Mouse (Mus musculus) G1E (cell line): Measurements from ENCODE around the gene 1810037I17Rik. TPM values are rescaled to one million over a fixed set of nuclear protein-coding genes. Genes with fewer than 3 reads are reported as not detected.

ENCODE experiments used
- ATAC-seq: 2 replicates; pipeline ENCODE4 v1.8.0; 2016; ENCODE audit warnings: mild to moderate bottlenecking; ENCODE audit not compliant: insufficient number of reproducible peaks, poor library complexity, low FRiP score, severe bottlenecking; ENCODE audit errors: extremely low read depth
- DNase-seq: peaks from one replicate; pipeline ENCODE4 v3.0.0; 2012; ENCODE audit warnings: low spot score
- H3K27me3 ChIP-seq: 2 replicates; pipeline ENCODE4 v1.6.1; 2012; ENCODE audit warnings: mild to moderate bottlenecking, low read length, inconsistent platforms; ENCODE audit not compliant: insufficient read depth
- H3K36me3 ChIP-seq: replicated peaks from 2 replicates; pipeline ENCODE3; 2012; ENCODE audit warnings: mild to moderate bottlenecking, inconsistent platforms
- H3K4me1 ChIP-seq: 2 replicates; pipeline ENCODE4 v1.6.1; 2012; ENCODE audit warnings: low read depth, low read length, inconsistent platforms, mixed read lengths; ENCODE audit not compliant: insufficient read depth
- H3K4me3 ChIP-seq: 2 replicates; pipeline ENCODE4 v1.5.1; 2012; ENCODE audit warnings: low read depth, mild to moderate bottlenecking, inconsistent platforms, low read length, moderate library complexity, mixed read lengths
- H3K9me3 ChIP-seq: replicated peaks from 2 replicates; pipeline ENCODE4 v1.6.1; 2012; ENCODE audit warnings: inconsistent platforms
- CTCF ChIP-seq: IDR thresholded peaks from 2 replicates; pipeline ENCODE4 v1.5.1; 2012; ENCODE audit warnings: low read depth, low read length, inconsistent platforms, mixed read lengths
- GATA1 ChIP-seq: IDR thresholded peaks from 2 replicates; pipeline ENCODE4 v1.6.1; 2012; ENCODE audit warnings: borderline replicate concordance, low read length, inconsistent platforms, mixed read lengths
- GATA2 ChIP-seq: IDR thresholded peaks from 2 replicates; pipeline ENCODE4 v1.6.1; 2012; ENCODE audit warnings: low read depth, low read length, inconsistent platforms, borderline replicate concordance
- POLR2AphosphoS5 ChIP-seq: IDR thresholded peaks from 2 replicates; pipeline ENCODE4 v1.6.1; 2012; ENCODE audit warnings: low read depth, low read length, inconsistent platforms; ENCODE audit not compliant: insufficient replicate concordance
- TAL1 ChIP-seq: conservative IDR thresholded peaks from 2 replicates; pipeline ENCODE4 v1.6.1; 2012; ENCODE audit warnings: low read depth, low read length, inconsistent platforms, mixed read lengths
- polyA plus RNA-seq: library from polyadenylated mRNA; stranded (reverse); fragments of >175 nt; gene quantifications from 2 replicates; pipeline ENCODE4 v1.2.3, GENCODE M21; 2012
- total RNA-seq, 2 experiments: library from RNA; stranded (forward) in 1 of 2; stranded (reverse) in 1 of 2; fragments of 200-1000 nt in 1 of 2; fragments of >200 nt in 1 of 2; fragmentation: Nextera tagmentation in 1 of 2; gene quantifications; 2 replicates each; pipeline ENCODE4 v1.2.3; 2014 to 2017

Gene 1810037I17Rik
- total and polyA plus RNA-seq, 3 experiments = 52.0 to 120 (median 93.4) TPM

DNA sequence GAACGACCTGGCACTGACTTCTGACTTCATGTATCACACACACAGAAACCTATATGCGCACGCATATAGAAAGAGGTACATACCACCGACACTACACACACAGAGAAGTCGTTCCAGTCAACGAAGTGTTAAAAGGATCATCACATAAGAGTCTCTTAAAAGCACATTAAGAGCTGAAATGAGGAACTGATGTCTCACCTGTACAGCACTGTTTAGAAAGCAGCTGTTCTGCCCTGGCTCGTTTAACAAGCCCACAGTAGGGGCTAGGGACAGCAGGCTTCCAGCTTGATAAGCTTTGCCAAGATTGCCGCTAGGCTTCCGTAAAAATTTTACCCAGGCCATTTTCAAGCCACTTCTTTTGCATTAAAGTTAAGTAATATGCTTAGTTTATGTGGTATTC is 44.4 kb downstream of the 1810037I17Rik start:
- peaks cover 20% of the 10 kb centered on the region for H3K36me3 ChIP-seq
- no peaks in the 10 kb centered on the region for H3K27me3 ChIP-seq
- DNase-seq = no peak
- no peaks in the 10 kb centered on the region for H3K9me3 ChIP-seq
- no peaks in the 10 kb centered on the region for H3K4me1 ChIP-seq
- no peak overlapping the region for H3K4me3 ChIP-seq
- ATAC-seq = no peak
- TF ChIP-seq POLR2AphosphoS5 (no peak), GATA2 (no peak), CTCF (no peak), GATA1 (no peak), TAL1 (no peak)

DNA sequence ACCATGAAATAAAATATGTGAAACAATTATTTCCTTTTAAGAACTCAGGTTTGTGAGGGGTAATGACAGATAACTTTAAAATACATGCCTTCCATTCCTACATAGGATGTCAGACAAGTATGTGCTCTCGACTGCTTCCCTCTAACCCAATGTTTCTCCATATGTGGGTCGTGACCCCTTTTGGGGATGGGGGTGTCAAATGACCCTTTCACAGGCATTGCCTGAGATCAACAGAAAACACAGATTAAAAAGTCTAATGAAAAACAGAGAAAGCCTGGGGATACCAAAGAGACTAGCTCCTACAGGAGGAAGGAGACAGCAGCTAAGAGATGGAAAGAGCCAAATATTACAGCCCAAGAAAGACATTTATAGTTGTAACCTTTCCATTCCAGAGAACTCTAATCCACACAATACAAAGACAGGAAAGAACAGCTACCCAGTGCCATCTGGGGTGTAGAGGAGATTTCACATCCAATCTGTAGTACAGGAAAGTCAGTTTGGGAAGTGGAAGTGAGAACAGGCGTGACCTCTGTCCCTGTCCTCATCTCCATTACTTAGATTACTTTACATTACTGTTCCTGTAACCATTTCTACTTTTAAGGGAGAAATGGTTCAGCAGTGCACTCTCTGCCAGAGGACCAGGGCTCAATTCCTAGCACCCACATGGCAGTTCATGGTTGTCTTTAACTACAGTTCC is 48.3 kb downstream of the 1810037I17Rik start:
- H3K9me3 ChIP-seq = no peaks in the 10 kb centered on the region
- DNase-seq (no peak), ATAC-seq (no peak)
- peaks cover 18% of the 10 kb centered on the region for H3K36me3 ChIP-seq
- peaks cover 5% of the 10 kb centered on the region for H3K4me1 ChIP-seq
- TF ChIP-seq GATA1 (no peak), GATA2 (no peak), TAL1 (no peak), POLR2AphosphoS5 (no peak), CTCF (no peak)
- no peaks in the 10 kb centered on the region for H3K27me3 ChIP-seq
- H3K4me3 ChIP-seq = no peak overlapping the region

DNA sequence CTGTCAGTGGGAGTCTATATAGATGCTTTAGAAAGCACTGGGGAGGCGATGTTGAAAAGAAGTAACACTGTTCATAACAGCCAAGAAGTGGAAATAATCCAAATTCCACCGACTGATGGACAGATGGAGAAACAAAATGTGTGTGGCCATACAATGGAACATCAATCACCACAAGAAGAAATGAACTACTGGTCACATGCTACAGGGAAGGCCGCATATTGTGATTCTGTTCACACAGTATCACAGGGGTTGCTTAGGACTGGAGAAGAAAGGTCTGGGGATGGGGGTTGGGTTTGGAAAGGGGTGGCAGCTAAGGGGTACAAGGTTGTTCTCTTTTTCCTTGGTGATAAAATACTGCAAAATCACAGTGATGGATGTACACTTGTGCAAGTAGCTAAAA is 50.8 kb downstream of the 1810037I17Rik start:
- Histone ChIP-seq H3K4me3 (no peak overlapping the region), H3K36me3 (peaks cover 25% of the 10 kb centered on the region), H3K4me1 (peaks cover 5% of the 10 kb centered on the region), H3K9me3 (no peaks in the 10 kb centered on the region), H3K27me3 (no peaks in the 10 kb centered on the region)
- no peak for TF ChIP-seq GATA1
- no peak for TF ChIP-seq CTCF
- TF ChIP-seq TAL1 = no peak
- TF ChIP-seq GATA2 = no peak
- TF ChIP-seq POLR2AphosphoS5 = no peak
- ATAC-seq = no peak
- DNase-seq = no peak

DNA sequence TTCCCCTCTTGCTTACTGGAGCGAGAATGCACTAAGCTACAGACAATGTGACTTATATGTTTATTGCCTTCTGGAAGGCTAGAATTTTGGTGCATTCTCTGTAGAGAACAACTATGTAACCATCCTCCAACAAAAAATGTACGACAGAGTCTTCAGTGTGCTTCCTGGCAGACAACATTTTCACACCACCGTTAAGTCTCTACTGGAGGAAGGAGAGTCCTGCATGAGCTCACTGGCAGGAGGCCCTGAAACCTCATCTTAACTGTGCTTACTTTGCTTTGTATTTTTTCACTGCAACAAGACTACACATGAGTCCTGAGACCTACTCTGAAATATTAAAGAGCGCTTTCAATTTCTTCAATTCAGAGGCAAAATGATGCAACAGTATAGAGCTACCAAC is 51.4 kb downstream of the 1810037I17Rik start:
- H3K4me3 ChIP-seq = no peak overlapping the region
- TF ChIP-seq GATA2 (no peak), CTCF (no peak), GATA1 (no peak), POLR2AphosphoS5 (no peak), TAL1 (no peak)
- H3K4me1 ChIP-seq = peaks cover 5% of the 10 kb centered on the region
- DNase-seq = no peak
- H3K9me3 ChIP-seq = no peaks in the 10 kb centered on the region
- ATAC-seq = no peak
- peaks cover 26% of the 10 kb centered on the region for H3K36me3 ChIP-seq
- no peaks in the 10 kb centered on the region for H3K27me3 ChIP-seq

Other genes starting within 250 kb of the 1810037I17Rik start
- not detected in 2 replicates for gene Pde5a, start 195.3 kb upstream of the 1810037I17Rik start, total RNA-seq (2014; fragmentation: Nextera tagmentation)
- gene Pde5a, start 195.3 kb upstream of the 1810037I17Rik start, total RNA-seq (2017) = 0.06 and 0.22 TPM in 2 replicates
- not detected in 2 replicates for gene Pde5a, start 195.3 kb upstream of the 1810037I17Rik start, polyA plus RNA-seq
- gene Fabp2, start 29.1 kb upstream of the 1810037I17Rik start, total RNA-seq (2014; fragmentation: Nextera tagmentation) = not detected in 2 replicates
- not detected in 2 replicates for gene Fabp2, start 29.1 kb upstream of the 1810037I17Rik start, total RNA-seq (2017)
- gene Fabp2, start 29.1 kb upstream of the 1810037I17Rik start, polyA plus RNA-seq = not detected in 2 replicates
- gene Gm10959, start 4.8 kb upstream of the 1810037I17Rik start, total RNA-seq (2014; fragmentation: Nextera tagmentation) = not detected in 2 replicates
- not detected in 2 replicates for gene Gm10959, start 4.8 kb upstream of the 1810037I17Rik start, total RNA-seq (2017)
- gene Gm10959, start 4.8 kb upstream of the 1810037I17Rik start, polyA plus RNA-seq = not detected in 2 replicates
- 13.6 and 18.0 TPM in 2 replicates for gene Usp53, start 60.3 kb downstream of the 1810037I17Rik start, total RNA-seq (2014; fragmentation: Nextera tagmentation)
- 8.0 and 9.6 TPM in 2 replicates for gene Usp53, start 60.3 kb downstream of the 1810037I17Rik start, total RNA-seq (2017)
- 0.25 and 0.46 TPM in 2 replicates for gene Usp53, start 60.3 kb downstream of the 1810037I17Rik start, polyA plus RNA-seq
- gene Myoz2, start 110.8 kb downstream of the 1810037I17Rik start, total RNA-seq (2014; fragmentation: Nextera tagmentation) = not detected in 2 replicates
- gene Myoz2, start 110.8 kb downstream of the 1810037I17Rik start, total RNA-seq (2017) = 0.12 and 0.22 TPM in 2 replicates
- gene Myoz2, start 110.8 kb downstream of the 1810037I17Rik start, polyA plus RNA-seq = not detected in 2 replicates